Mouse (Mus musculus) liver, embryonic 13.5 days (tissue): ENCODE measurements around the gene Rfx8. TPM values are rescaled to one million over a fixed set of nuclear protein-coding genes. Genes with fewer than 3 reads are reported as not detected.
"Not testable (repeated sequence)": the region's sequence is repeated elsewhere in the genome, so short reads cannot be mapped to it uniquely, and the experiment has no call there.

ENCODE experiments used
- ATAC-seq: fragments of 200-750 bp; cut with Nextera tagmentation; 2 replicates; pipeline ENCODE4 v1.8.0; 2017; ENCODE audit warnings: low read depth, mild to moderate bottlenecking, moderate number of reproducible peaks, moderate library complexity
- DNase-seq: peaks from one replicate; pipeline ENCODE4 v3.0.0; 2022
- H3K27ac ChIP-seq: fragments of 300-500 bp; sonication (generic); 2 replicates; pipeline ENCODE4 v1.5.1; 2015; ENCODE audit warnings: moderate library complexity, mild to moderate bottlenecking, inconsistent platforms
- H3K27me3 ChIP-seq: fragments of 300-500 bp; sonication (generic); 2 replicates; pipeline ENCODE4 v1.6.1; 2015; ENCODE audit warnings: mild to moderate bottlenecking, inconsistent platforms
- H3K36me3 ChIP-seq: fragments of 300-500 bp; sonication (generic); 2 replicates; pipeline ENCODE4 v1.6.1; 2015; ENCODE audit warnings: mild to moderate bottlenecking, inconsistent platforms
- H3K4me1 ChIP-seq: fragments of 300-500 bp; sonication (generic); replicated peaks from 2 replicates; pipeline ENCODE4 v1.6.1; 2015; ENCODE audit warnings: inconsistent platforms
- H3K4me2 ChIP-seq: fragments of 300-500 bp; sonication (generic); 2 replicates; pipeline ENCODE4 v1.6.1; 2015; ENCODE audit warnings: inconsistent platforms, mild to moderate bottlenecking, moderate library complexity
- H3K4me3 ChIP-seq: fragments of 300-500 bp; sonication (generic); replicated peaks from 2 replicates; pipeline ENCODE4 v1.5.1; 2015; ENCODE audit warnings: mild to moderate bottlenecking, inconsistent platforms
- H3K9ac ChIP-seq: fragments of 300-500 bp; sonication (generic); 2 replicates; pipeline ENCODE4 v1.6.1; 2015; ENCODE audit warnings: mild to moderate bottlenecking, inconsistent platforms
- H3K9me3 ChIP-seq: fragments of 300-500 bp; sonication (generic); replicated peaks from 2 replicates; pipeline ENCODE4 v1.6.1; 2016; ENCODE audit warnings: inconsistent platforms
- WGBS: fragments of 180-500 bp; shearing (Covaris S2); methylation state at CpG from one replicate; pipeline ENCODE4 v1.1.7; 2015; ENCODE audit not compliant: insufficient replicate concordance; 5-methylcytosine and 5-hydroxymethylcytosine counted together
- polyA plus RNA-seq: library from polyadenylated mRNA; unstranded; fragments of >200 nt; fragmentation: Nextera tagmentation; extraction: Ambion mirVana; gene quantifications from 2 replicates; pipeline ENCODE4 v1.2.1, GENCODE M21; 2015

The Rfx8 gene
- polyA plus RNA-seq, 1 experiment from 2014 or later, result 0.06 TPM

DNA sequence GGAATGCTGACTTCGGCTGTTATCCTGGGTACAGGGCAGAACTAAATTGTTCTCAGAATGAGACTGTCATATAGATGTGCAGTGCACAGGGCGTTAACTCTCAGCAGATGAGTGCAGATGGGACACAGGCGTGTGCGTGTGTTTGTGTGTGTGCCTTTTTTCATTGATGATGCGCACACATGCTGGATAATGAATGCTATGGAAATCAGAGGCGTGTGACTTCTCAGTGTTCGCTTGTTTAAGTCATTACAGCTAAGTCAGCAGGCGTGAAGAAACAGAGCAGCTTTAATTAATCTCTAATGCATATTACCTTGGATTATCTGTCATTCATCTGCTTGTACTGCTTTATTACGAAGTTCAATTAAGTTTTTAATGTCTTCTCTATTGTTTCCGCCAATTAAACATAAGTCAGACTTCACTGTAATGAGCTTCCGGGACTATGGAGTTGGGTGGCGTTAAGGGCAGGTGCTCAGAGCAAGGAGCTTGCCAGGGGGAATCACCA, 54.0 kb downstream of the Rfx8 start:
- H3K27ac ChIP-seq, result no peak overlapping the region
- H3K4me3 ChIP-seq, result no peak overlapping the region
- no peak for DNase-seq
- no peaks in the 10 kb centered on the region for H3K27me3 ChIP-seq
- no peak overlapping the region for H3K9ac ChIP-seq
- ATAC-seq, result no peak
- no peaks in the 10 kb centered on the region for H3K4me1 ChIP-seq
- no peaks in the 10 kb centered on the region for H3K9me3 ChIP-seq
- H3K36me3 ChIP-seq, result no peaks in the 10 kb centered on the region
- 68% methylated on average over 12 of the region's 12 CpGs for WGBS
- H3K4me2 ChIP-seq, result no peak overlapping the region

- ATAC-seq (no peak), DNase-seq (no peak)
- H3K9ac ChIP-seq, result no peak overlapping the region
- no peaks in the 10 kb centered on the region for H3K9me3 ChIP-seq
- no peaks in the 10 kb centered on the region for H3K4me1 ChIP-seq
- 62% methylated on average over 7 of the region's 7 CpGs for WGBS
- no peak overlapping the region for H3K4me3 ChIP-seq
- no peak overlapping the region for H3K4me2 ChIP-seq
- H3K27ac ChIP-seq, result no peak overlapping the region
- H3K27me3 ChIP-seq, result no peaks in the 10 kb centered on the region
- no peaks in the 10 kb centered on the region for H3K36me3 ChIP-seq
These were observed 56.7 kb downstream of the Rfx8 start for GRCm38 (mm10) chr1:39664039-39664625.

- Histone ChIP-seq H3K4me1 (no peaks in the 10 kb centered on the region), H3K27ac (no peak overlapping the region), H3K27me3 (no peaks in the 10 kb centered on the region), H3K9ac (no peak overlapping the region), H3K4me3 (no peak overlapping the region), H3K9me3 (no peaks in the 10 kb centered on the region), H3K4me2 (no peak overlapping the region), H3K36me3 (no peaks in the 10 kb centered on the region)
- ATAC-seq, result no peak
- no peak for DNase-seq
- 68% methylated on average over 4 of the region's 4 CpGs for WGBS
These were observed 57.7 kb downstream of the Rfx8 start for GRCm38 (mm10) chr1:39663050-39663449.

- peaks cover 13% of the 10 kb centered on the region for H3K27me3 ChIP-seq
- H3K9me3 ChIP-seq, result no peaks in the 10 kb centered on the region
- no peaks in the 10 kb centered on the region for H3K36me3 ChIP-seq
- 68% methylated on average over 6 of the region's 6 CpGs for WGBS
- no peak overlapping the region for H3K27ac ChIP-seq
- H3K4me1 ChIP-seq, result no peaks in the 10 kb centered on the region
- H3K4me3 ChIP-seq, result no peak overlapping the region
- H3K4me2 ChIP-seq, result no peak overlapping the region
- DNase-seq, result no peak
- ATAC-seq, result no peak
- no peak overlapping the region for H3K9ac ChIP-seq
These were observed 63.7 kb downstream of the Rfx8 start for GRCm38 (mm10) chr1:39656976-39657529.

DNA sequence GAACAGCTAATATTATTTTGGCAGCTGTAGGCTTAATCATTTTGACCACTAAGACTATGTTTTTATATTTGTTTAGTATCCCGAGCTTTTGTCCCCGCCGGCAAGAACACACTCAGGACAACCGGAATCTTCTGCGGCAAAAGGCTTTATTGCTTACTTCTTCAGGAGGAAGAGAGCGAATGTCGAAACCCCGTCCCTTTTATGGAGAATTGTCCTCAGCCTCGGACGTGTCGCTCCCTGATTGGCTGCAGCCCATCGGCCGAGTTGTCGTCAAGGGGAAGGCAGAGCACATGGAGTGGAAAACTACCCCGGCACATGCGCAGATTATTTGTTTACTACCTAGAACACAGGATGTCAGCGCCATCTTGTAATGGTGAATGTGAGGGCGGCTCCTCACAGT, 65.9 kb downstream of the Rfx8 start:
- H3K27me3 ChIP-seq, result peaks cover 34% of the 10 kb centered on the region
- not testable (repeated sequence) for H3K9ac ChIP-seq, H3K4me2 ChIP-seq, H3K4me1 ChIP-seq, H3K36me3 ChIP-seq, ATAC-seq, DNase-seq, H3K27ac ChIP-seq, H3K9me3 ChIP-seq, H3K4me3 ChIP-seq
- 79% methylated on average over 18 of the region's 18 CpGs for WGBS

DNA sequence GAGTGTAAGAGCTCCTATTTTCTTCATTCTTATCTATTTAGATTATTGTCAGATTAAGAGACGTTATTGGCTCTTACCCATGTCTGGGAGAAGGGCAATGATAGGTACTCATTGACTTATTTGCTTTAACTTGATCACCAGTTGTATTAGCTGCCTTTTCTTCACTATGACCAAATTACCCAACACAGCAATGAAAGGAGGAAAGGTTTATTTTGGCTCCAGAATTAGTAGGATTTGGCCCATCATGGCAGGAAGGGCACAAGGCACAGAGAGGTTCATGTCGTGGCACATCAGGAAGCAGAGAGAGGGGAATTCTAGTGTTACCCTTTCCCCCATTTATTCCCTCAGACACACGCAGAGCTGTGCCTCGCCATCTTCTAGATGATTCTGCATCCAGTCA, 67.8 kb downstream of the Rfx8 start:
- H3K4me1 ChIP-seq, result peaks cover 10% of the 10 kb centered on the region
- H3K9ac ChIP-seq, result no peak overlapping the region
- DNase-seq (no peak), ATAC-seq (no peak)
- H3K9me3 ChIP-seq, result no peaks in the 10 kb centered on the region
- H3K27ac ChIP-seq, result no peak overlapping the region
- no peaks in the 10 kb centered on the region for H3K36me3 ChIP-seq
- peaks cover 52% of the 10 kb centered on the region for H3K27me3 ChIP-seq
- WGBS, result 60% methylated on average over 4 of the region's 4 CpGs
- H3K4me2 ChIP-seq, result no peak overlapping the region
- no peak overlapping the region for H3K4me3 ChIP-seq

- WGBS, result 35% methylated on average over 9 of the region's 9 CpGs
- Histone ChIP-seq H3K4me1 (peaks cover 12% of the 10 kb centered on the region), H3K27me3 (peaks cover 61% of the 10 kb centered on the region), H3K27ac (no peak within 1 kb of the TSS), H3K4me2 (peak within 1 kb of the TSS; percentile 70), H3K9ac (no peak within 1 kb of the TSS), H3K4me3 (peak within 1 kb of the TSS; percentile 52), H3K36me3 (no peaks in the 10 kb centered on the region), H3K9me3 (no peaks in the 10 kb centered on the region)
- DNase-seq (no peak), ATAC-seq (no peak)
These were observed 69.6 kb downstream of the Rfx8 start, which contains the start of gene Creg2 for GRCm38 (mm10) chr1:39651241-39651548. Gene Creg2, minus strand, starts transcription at chr1:39651474.

- H3K27me3 ChIP-seq, result peaks cover 61% of the 10 kb centered on the region
- no peak for ATAC-seq
- DNase-seq, result peak; percentile 10
- peak overlapping the region; percentile 52 for H3K4me3 ChIP-seq
- peak overlapping the region; percentile 70 for H3K4me2 ChIP-seq
- no peaks in the 10 kb centered on the region for H3K9me3 ChIP-seq
- H3K9ac ChIP-seq, result no peak overlapping the region
- H3K4me1 ChIP-seq, result peaks cover 17% of the 10 kb centered on the region
- H3K36me3 ChIP-seq, result no peaks in the 10 kb centered on the region
- H3K27ac ChIP-seq, result no peak overlapping the region
- 2% methylated on average over 73 of the region's 73 CpGs for WGBS
These were observed 70.2 kb downstream of the Rfx8 start for GRCm38 (mm10) chr1:39650435-39651240.

DNA sequence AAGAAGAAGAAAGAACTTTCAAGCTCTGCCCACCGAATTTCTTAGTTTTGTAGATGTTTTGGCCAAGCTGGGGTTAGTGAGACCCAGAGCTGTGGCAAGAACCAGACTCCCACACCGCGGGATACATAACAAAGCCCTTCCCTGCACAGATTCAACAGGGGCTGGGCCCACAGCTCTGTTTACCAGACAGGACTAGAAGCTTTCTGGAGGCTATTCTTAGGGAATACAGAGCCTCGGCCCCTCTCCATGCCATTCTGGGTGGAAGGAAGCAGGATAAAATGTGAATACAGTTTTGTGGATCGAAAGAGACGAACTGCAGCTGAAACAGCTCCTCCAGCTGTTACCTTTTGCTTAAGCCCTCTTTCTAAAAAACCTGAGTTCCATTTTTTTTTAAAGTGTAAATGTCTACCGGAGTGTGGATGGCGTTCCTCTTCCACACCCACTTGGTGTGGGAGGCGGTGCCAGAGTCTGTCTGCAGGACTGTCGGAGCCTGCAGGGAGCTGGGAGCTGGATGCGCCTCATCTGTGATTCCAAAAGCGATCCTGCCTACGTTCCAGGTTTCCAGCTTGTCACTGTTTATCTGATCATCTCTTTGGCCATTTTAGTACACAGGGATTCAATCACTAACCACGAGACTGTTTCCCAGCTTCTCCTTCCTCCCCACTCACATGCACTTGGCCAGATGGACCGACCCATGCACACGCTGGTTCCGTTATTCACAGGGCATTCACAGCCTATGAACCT, 70.9 kb downstream of the Rfx8 start:
- Histone ChIP-seq H3K4me2 (peak overlapping the region; percentile 70), H3K4me3 (peak overlapping the region; percentile 52), H3K27me3 (peaks cover 61% of the 10 kb centered on the region), H3K9me3 (no peaks in the 10 kb centered on the region), H3K9ac (no peak overlapping the region), H3K4me1 (peaks cover 22% of the 10 kb centered on the region), H3K27ac (no peak overlapping the region), H3K36me3 (no peaks in the 10 kb centered on the region)
- DNase-seq (no peak), ATAC-seq (no peak)
- WGBS, result 22% methylated on average over 17 of the region's 17 CpGs

- ATAC-seq (no peak), DNase-seq (no peak)
- 78% methylated on average over 7 of the region's 7 CpGs for WGBS
These were observed 72.2 kb downstream of the Rfx8 start for GRCm38 (mm10) chr1:39648584-39648983.

More at GRCm38 (mm10) chr1:39648584-39648983, 72.2 kb downstream of the Rfx8 start:
- Histone ChIP-seq H3K27ac (no peak overlapping the region), H3K4me2 (no peak overlapping the region), H3K27me3 (peaks cover 61% of the 10 kb centered on the region), H3K9ac (no peak overlapping the region), H3K4me3 (no peak overlapping the region), H3K36me3 (no peaks in the 10 kb centered on the region), H3K9me3 (no peaks in the 10 kb centered on the region), H3K4me1 (peaks cover 29% of the 10 kb centered on the region)
